Mouse (Mus musculus): Measurements from ENCODE around the gene Olfr577.

The Olfr577 gene

GRCm38 (mm10) chr7:102975843-102976242 lies at the start of gene Olfr577:
Gene Olfr577, minus strand, starts transcription at chr7:102975943.
- DNase-seq (ENCODE audit: low read depth, low spot score), result no peak

- DNase-seq (ENCODE audit: low read depth, low spot score), result no peak
Observed at GRCm38 (mm10) chr7:102989224-102989623, 13.5 kb upstream of the Olfr577 start, which contains the start of gene Olfr578. Gene Olfr578, minus strand, starts transcription at chr7:102989324.

GRCm38 (mm10) chr7:102974399-102974798 lies 1.3 kb downstream of the Olfr577 start:
- no peak for DNase-seq (ENCODE audit: low read depth, low spot score)

GRCm38 (mm10) chr7:102962360-102962759 lies 13.4 kb downstream of the Olfr577 start, which contains the start of gene Olfr576:
Gene Olfr576, plus strand, starts transcription at chr7:102962660.
- no peak for DNase-seq (ENCODE audit: low read depth, low spot score)

GRCm38 (mm10) chr7:102958593-102958992 lies 17.1 kb downstream of the Olfr577 start, which contains the start of gene Olfr575:
Gene Olfr575, minus strand, starts transcription at chr7:102958775.
- no peak for DNase-seq (ENCODE audit: low read depth, low spot score)

- no peak for DNase-seq (ENCODE audit: low read depth, low spot score)
Observed at GRCm38 (mm10) chr7:102958137-102958536, 17.6 kb downstream of the Olfr577 start.

- no peak for DNase-seq (ENCODE audit: low read depth, low spot score)
Observed at GRCm38 (mm10) chr7:102950732-102951131, 25.0 kb downstream of the Olfr577 start.

GRCm38 (mm10) chr7:102948167-102948566 lies 27.6 kb downstream of the Olfr577 start, which contains the start of gene Olfr574:
Gene Olfr574, plus strand, starts transcription at chr7:102948467.
- DNase-seq (ENCODE audit: low read depth, low spot score), result no peak

- DNase-seq (ENCODE audit: low read depth, low spot score), result no peak
Observed at GRCm38 (mm10) chr7:102943417-102943816, 32.3 kb downstream of the Olfr577 start.

- no peak for DNase-seq (ENCODE audit: low read depth, low spot score)
Observed at GRCm38 (mm10) chr7:102942475-102942874, 33.3 kb downstream of the Olfr577 start, which contains the start of gene Olfr573-ps1. Gene Olfr573-ps1, minus strand, starts transcription at chr7:102942575.

- DNase-seq (ENCODE audit: low read depth, low spot score), result no peak
Observed at GRCm38 (mm10) chr7:102927105-102927504, 48.6 kb downstream of the Olfr577 start.

GRCm38 (mm10) chr7:102924109-102924508 lies 51.6 kb downstream of the Olfr577 start, which contains the start of gene Olfr572:
Gene Olfr572, plus strand, starts transcription at chr7:102924409.
- no peak for DNase-seq (ENCODE audit: low read depth, low spot score)
